Mouse (Mus musculus): ENCODE results near the gene Adamts8. TPM values are rescaled to one million over a fixed set of nuclear protein-coding genes. Genes with fewer than 3 reads are reported as not detected.

Gene Adamts8
- polyA plus RNA-seq, 1 experiment from 2014 or later = 2.0 TPM

- H3K4me1 ChIP-seq (replicated peaks) = no peaks in the 10 kb centered on the region
- H3K36me3 ChIP-seq = no peaks in the 10 kb centered on the region
- H3K27ac ChIP-seq = no peak overlapping the region
- H3K9ac ChIP-seq = no peak overlapping the region
- no peak overlapping the region for H3K4me2 ChIP-seq
- H3K4me3 ChIP-seq = no peak overlapping the region
- WGBS = 72% methylated on average over 6 of the region's 6 CpGs
- ATAC-seq (ENCODE audit: low FRiP score) = no peak
- H3K9me3 ChIP-seq = no peaks in the 10 kb centered on the region
- no peaks in the 10 kb centered on the region; the same call in 1 of the 2 replicates for H3K27me3 ChIP-seq
Measured at GRCm38 (mm10) chr9:30934827-30935226, 7.5 kb upstream of the Adamts8 start.

- peak; percentile 83 for ATAC-seq (ENCODE audit: low FRiP score)
- Histone ChIP-seq H3K4me3 (no peak overlapping the region), H3K27ac (no peak overlapping the region), H3K36me3 (no peaks in the 10 kb centered on the region), H3K4me2 (0 out of 2 replicates have a peak overlapping the region, but pooled peaks have one; percentile 26), H3K9me3 (no peaks in the 10 kb centered on the region), H3K9ac (no peak overlapping the region), H3K27me3 (peaks cover 15% of the 10 kb centered on the region), H3K4me1 (replicated peaks) (peaks cover 3% of the 10 kb centered on the region)
- WGBS = 39% methylated on average over 9 of the region's 9 CpGs
Measured at GRCm38 (mm10) chr9:30936674-30937438, 5.5 kb upstream of the Adamts8 start.

- Histone ChIP-seq H3K27me3 (peaks cover 37% of the 10 kb centered on the region), H3K9me3 (no peaks in the 10 kb centered on the region), H3K4me2 (no peak overlapping the region), H3K4me3 (no peak overlapping the region), H3K4me1 (replicated peaks) (peaks cover 21% of the 10 kb centered on the region), H3K9ac (no peak overlapping the region), H3K36me3 (no peaks in the 10 kb centered on the region), H3K27ac (no peak overlapping the region)
- peak; percentile 21; the same call in 1 of the 2 replicates for ATAC-seq (ENCODE audit: low FRiP score)
- 10% methylated on average over 6 of the region's 6 CpGs for WGBS
Measured at GRCm38 (mm10) chr9:30940328-30940727, 2.0 kb upstream of the Adamts8 start.

GRCm38 (mm10) chr9:30943341-30943740, 979 bp downstream of the Adamts8 start:
- under 1% methylated on average over 14 of the region's 14 CpGs for WGBS
- H3K9ac ChIP-seq = peak overlapping the region; percentile 81
- peak overlapping the region; percentile 97 for H3K4me2 ChIP-seq
- H3K36me3 ChIP-seq = no peaks in the 10 kb centered on the region
- H3K4me3 ChIP-seq = peak overlapping the region; percentile 66
- H3K4me1 ChIP-seq (replicated peaks) = peaks cover 21% of the 10 kb centered on the region
- no peak overlapping the region for H3K27ac ChIP-seq
- no peak for ATAC-seq (ENCODE audit: low FRiP score)
- H3K9me3 ChIP-seq = no peaks in the 10 kb centered on the region
- H3K27me3 ChIP-seq = peaks cover 54% of the 10 kb centered on the region

- peak overlapping the region; percentile 66 for H3K4me3 ChIP-seq
- H3K4me2 ChIP-seq = peak overlapping the region; percentile 97; the same call in 1 of the 2 replicates
- no peak for ATAC-seq (ENCODE audit: low FRiP score)
- no peak overlapping the region for H3K27ac ChIP-seq
- no peaks in the 10 kb centered on the region for H3K9me3 ChIP-seq
- no peak overlapping the region for H3K9ac ChIP-seq
- 17% methylated on average over 1 of the region's 1 CpGs for WGBS
- H3K4me1 ChIP-seq (replicated peaks) = peaks cover 21% of the 10 kb centered on the region
- peaks cover 54% of the 10 kb centered on the region for H3K27me3 ChIP-seq
- no peaks in the 10 kb centered on the region for H3K36me3 ChIP-seq
Measured at GRCm38 (mm10) chr9:30944234-30944633, 1.9 kb downstream of the Adamts8 start.

- Histone ChIP-seq H3K4me3 (no peak overlapping the region), H3K4me2 (no peak overlapping the region), H3K4me1 (replicated peaks) (peaks cover 24% of the 10 kb centered on the region), H3K36me3 (no peaks in the 10 kb centered on the region), H3K27me3 (peaks cover 54% of the 10 kb centered on the region), H3K9ac (no peak overlapping the region), H3K27ac (no peak overlapping the region), H3K9me3 (no peaks in the 10 kb centered on the region)
- ATAC-seq (ENCODE audit: low FRiP score) = no peak
- 62% methylated on average over 1 of the region's 1 CpGs for WGBS
Measured at GRCm38 (mm10) chr9:30945276-30945675, 2.9 kb downstream of the Adamts8 start.

GRCm38 (mm10) chr9:30949422-30949821, 7.1 kb downstream of the Adamts8 start:
- H3K9ac ChIP-seq = no peak overlapping the region
- no peaks in the 10 kb centered on the region for H3K9me3 ChIP-seq
- 0 out of 2 replicates have a peak, but pooled peaks cover 7% of the 10 kb centered on the region for H3K4me1 ChIP-seq (replicated peaks)
- no peak overlapping the region for H3K4me3 ChIP-seq
- H3K36me3 ChIP-seq = no peaks in the 10 kb centered on the region
- peaks cover 26% of the 10 kb centered on the region for H3K27me3 ChIP-seq
- WGBS = 82% methylated on average over 3 of the region's 3 CpGs
- H3K4me2 ChIP-seq = no peak overlapping the region
- no peak overlapping the region for H3K27ac ChIP-seq
- ATAC-seq (ENCODE audit: low FRiP score) = no peak

- Histone ChIP-seq H3K4me2 (no peak overlapping the region), H3K27ac (no peak overlapping the region), H3K4me3 (no peak overlapping the region), H3K36me3 (no peaks in the 10 kb centered on the region), H3K9me3 (no peaks in the 10 kb centered on the region), H3K27me3 (peaks cover 21% of the 10 kb centered on the region), H3K9ac (no peak overlapping the region), H3K4me1 (replicated peaks) (0 out of 2 replicates have a peak, but pooled peaks cover 7% of the 10 kb centered on the region)
- WGBS = 75% methylated on average over 4 of the region's 4 CpGs
- no peak for ATAC-seq (ENCODE audit: low FRiP score)
Measured at GRCm38 (mm10) chr9:30949971-30950370, 7.6 kb downstream of the Adamts8 start.

GRCm38 (mm10) chr9:30950592-30950991, 8.2 kb downstream of the Adamts8 start:
- Histone ChIP-seq H3K9me3 (no peaks in the 10 kb centered on the region), H3K4me1 (replicated peaks) (0 out of 2 replicates have a peak, but pooled peaks cover 7% of the 10 kb centered on the region), H3K9ac (no peak overlapping the region), H3K4me3 (no peak overlapping the region), H3K27me3 (peaks cover 14% of the 10 kb centered on the region), H3K27ac (no peak overlapping the region), H3K36me3 (no peaks in the 10 kb centered on the region), H3K4me2 (no peak overlapping the region)
- WGBS = 79% methylated on average over 4 of the region's 4 CpGs
- no peak for ATAC-seq (ENCODE audit: low FRiP score)

GRCm38 (mm10) chr9:30951461-30951860, 9.1 kb downstream of the Adamts8 start:
- no peak for ATAC-seq (ENCODE audit: low FRiP score)

GRCm38 (mm10) chr9:30953287-30953686, 10.9 kb downstream of the Adamts8 start:
- Histone ChIP-seq H3K27ac (no peak overlapping the region), H3K9me3 (no peaks in the 10 kb centered on the region), H3K27me3 (no peaks in the 10 kb centered on the region), H3K4me3 (no peak overlapping the region), H3K36me3 (no peaks in the 10 kb centered on the region), H3K4me2 (no peak overlapping the region), H3K4me1 (replicated peaks) (0 out of 2 replicates have a peak, but pooled peaks cover 7% of the 10 kb centered on the region), H3K9ac (no peak overlapping the region)
- ATAC-seq (ENCODE audit: low FRiP score) = no peak
- 53% methylated on average over 8 of the region's 8 CpGs for WGBS

More at GRCm38 (mm10) chr9:30951461-30951860, 9.1 kb downstream of the Adamts8 start:
- H3K36me3 ChIP-seq = no peaks in the 10 kb centered on the region
- H3K27me3 ChIP-seq = peaks cover 7% of the 10 kb centered on the region; the same call in 1 of the 2 replicates
- no peaks in the 10 kb centered on the region for H3K9me3 ChIP-seq
- H3K9ac ChIP-seq = no peak overlapping the region
- 0 out of 2 replicates have a peak, but pooled peaks cover 7% of the 10 kb centered on the region for H3K4me1 ChIP-seq (replicated peaks)
- no peak overlapping the region for H3K4me2 ChIP-seq
- 86% methylated on average over 5 of the region's 5 CpGs for WGBS
- no peak overlapping the region for H3K4me3 ChIP-seq
- no peak overlapping the region for H3K27ac ChIP-seq

GRCm38 (mm10) chr9:30955246-30955645, 12.9 kb downstream of the Adamts8 start:
- no peak overlapping the region for H3K27ac ChIP-seq
- no peak overlapping the region for H3K9ac ChIP-seq
- no peaks in the 10 kb centered on the region for H3K27me3 ChIP-seq
- H3K9me3 ChIP-seq = no peaks in the 10 kb centered on the region
- no peaks in the 10 kb centered on the region for H3K36me3 ChIP-seq
- no peak for ATAC-seq (ENCODE audit: low FRiP score)
- H3K4me3 ChIP-seq = no peak overlapping the region
- 0 out of 2 replicates have a peak, but pooled peaks cover 5% of the 10 kb centered on the region for H3K4me1 ChIP-seq (replicated peaks)
- no peak overlapping the region for H3K4me2 ChIP-seq
- WGBS = 92% methylated on average over 9 of the region's 9 CpGs

- ATAC-seq (ENCODE audit: low FRiP score) = no peak
- Histone ChIP-seq H3K4me1 (replicated peaks) (no peaks in the 10 kb centered on the region), H3K4me3 (no peak overlapping the region), H3K4me2 (no peak overlapping the region), H3K27me3 (no peaks in the 10 kb centered on the region), H3K9me3 (no peaks in the 10 kb centered on the region), H3K36me3 (no peaks in the 10 kb centered on the region), H3K27ac (no peak overlapping the region), H3K9ac (no peak overlapping the region)
- WGBS = 96% methylated on average over 4 of the region's 4 CpGs
Measured at GRCm38 (mm10) chr9:30963780-30964179, 21.4 kb downstream of the Adamts8 start.

Measured in hindbrain, embryonic 13.5 days (tissue).